32 mouse cellular contexts compared by ENCODE assay signal in the genomic region with DNA sequence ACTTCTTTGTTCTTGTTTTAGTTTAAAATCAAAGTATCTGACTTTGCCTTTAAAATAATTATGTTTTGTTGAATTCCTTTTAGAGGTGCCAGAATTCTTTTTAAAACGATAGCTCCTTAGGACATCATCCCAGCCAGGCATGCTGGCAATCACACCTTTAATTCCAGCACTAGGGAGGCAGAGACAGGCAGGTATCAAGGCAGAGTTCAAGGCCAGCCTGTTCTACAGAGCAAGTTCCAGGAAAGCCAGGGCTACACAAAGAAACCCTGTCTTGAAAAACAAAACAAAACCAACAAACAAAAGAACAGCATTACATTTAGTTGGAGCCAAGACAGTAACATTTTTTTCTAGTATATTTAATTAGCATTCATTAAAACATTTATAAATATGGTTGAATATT. TPM values are rescaled to one million over a fixed set of nuclear protein-coding genes. Genes with fewer than 3 reads are reported as not detected.
"Had no signal": no experiment of that assay in that cellular context is flagged by ENCODE, and none has a peak within 500 bp of the region (broad histone marks: within the 10 kb centered on the region; RNA-seq: fewer than 3 reads in every experiment).

No protein-coding gene starts in this region.

- H3K4me1 ChIP-seq: heart, embryonic 13.5 days; heart, embryonic 15.5 days; hindbrain, embryonic 12.5 days; intestine, embryonic 15.5 days; limb, embryonic 13.5 days; limb, embryonic 15.5 days; liver, embryonic 12.5 days had no signal

- H3K4me3 ChIP-seq: heart, adult 2 months; heart, embryonic 13.5 days; heart, embryonic 15.5 days; hindbrain, embryonic 12.5 days; intestine, embryonic 15.5 days; layer of hippocampus, adult 2 months; limb, embryonic 13.5 days; limb, embryonic 15.5 days; liver, embryonic 12.5 days had no signal

- H3K4me2 ChIP-seq: heart, embryonic 11.5 days; heart, embryonic 13.5 days; heart, embryonic 15.5 days; hindbrain, embryonic 12.5 days; hindbrain, embryonic 14.5 days; intestine, embryonic 15.5 days; limb, embryonic 13.5 days; limb, embryonic 15.5 days; liver, embryonic 12.5 days had no signal

- H3K9ac ChIP-seq: heart, embryonic 13.5 days; heart, embryonic 15.5 days; hindbrain, embryonic 12.5 days; hindbrain, embryonic 14.5 days; intestine, embryonic 15.5 days; limb, embryonic 13.5 days; limb, embryonic 15.5 days; liver, embryonic 12.5 days; liver, embryonic 14.5 days had no signal

- H3K27ac ChIP-seq: heart, adult 2 months; heart, embryonic 13.5 days; heart, embryonic 15.5 days; hindbrain, embryonic 12.5 days; hindbrain, embryonic 14.5 days; intestine, embryonic 15.5 days; layer of hippocampus, adult 2 months; limb, embryonic 13.5 days; limb, embryonic 15.5 days; liver, embryonic 12.5 days; liver, embryonic 14.5 days had no signal

- DNase-seq: gastrocnemius, postnatal 14 days; gastrocnemius, postnatal 36 days; heart, adult 11 months; heart, adult 2 months; heart, postnatal 14 days; heart, postnatal 36 days; kidney, adult 18-20 months; kidney, adult 8-10 months; kidney, postnatal 10 days; kidney, postnatal 25 days; kidney, postnatal 4 days; left cerebral cortex, postnatal 4 days had no signal

- ATAC-seq: hindbrain, embryonic 16.5 days; inflammation-experienced regulatory T-cells, adult 6 months; intestine, embryonic 15.5 days; intestine, postnatal 0 days; liver, embryonic 12.5 days had no signal

- H3K36me3 ChIP-seq: heart, embryonic 13.5 days; heart, embryonic 15.5 days; hindbrain, embryonic 12.5 days; intestine, embryonic 15.5 days; limb, embryonic 13.5 days; limb, embryonic 15.5 days; liver, embryonic 12.5 days had no signal

- H3K27me3 ChIP-seq: heart, embryonic 13.5 days; heart, embryonic 15.5 days; hindbrain, embryonic 12.5 days; intestine, embryonic 15.5 days; limb, embryonic 13.5 days; limb, embryonic 15.5 days; liver, embryonic 12.5 days had no signal

- H3K9me3 ChIP-seq: heart, embryonic 13.5 days; heart, embryonic 15.5 days; hindbrain, embryonic 12.5 days; intestine, embryonic 15.5 days; limb, embryonic 13.5 days; limb, embryonic 15.5 days; liver, embryonic 12.5 days had no signal

RNA-seq across cellular contexts. Expression of a gene that starts 20.6 kb away (rescaled TPM):
- total RNA-seq: gastrocnemius, adult 18-20 months; hematopoietic stem cell, adult 5-6 weeks; liver, adult 2 months had no signal
- polyA plus RNA-seq: gonadal fat pad, adult 2 months; heart, postnatal 0 days; hindbrain, embryonic 16.5 days; inflammation-experienced regulatory T-cells, adult 6 months; intestine, postnatal 0 days; kidney, embryonic 14.5 days; liver, adult 2 months; liver, embryonic 12.5 days; liver, embryonic 14.5 days had no signal

RNA-seq across cellular contexts. Expression of a gene that starts 48.4 kb away (rescaled TPM):
- total RNA-seq: gastrocnemius, adult 18-20 months had no signal
